Mouse (Mus musculus): ENCODE measurements around the gene Dcaf7.

GRCm38 (mm10) chr11:106000062-106000461 lies 36.6 kb upstream of the Dcaf7 start:
- TF ChIP-seq CTCF (IDR thresholded peaks at IDR 0.05; ENCODE audit: extremely low read depth, insufficient read depth, low read length), result no peak
- TF ChIP-seq POLR2A (IDR thresholded peaks at IDR 0.05; ENCODE audit: extremely low read depth, insufficient read depth, low read length), result no peak

All from cortical plate, adult 2 months (tissue).